8 mouse cellular contexts compared by ENCODE assay signal in genomic region chr11:6292116-6292987, GRCm38 (mm10). TPM values are rescaled to one million over a fixed set of nuclear protein-coding genes. Genes with fewer than 3 reads are reported as not detected.
DNase-seq lines count a peak whose midpoint lies in the region; ATAC-seq and TF ChIP-seq lines count a peak whose summit lies in the region.

No protein-coding gene starts in this region.

- H3K27ac ChIP-seq in embryonic facial prominence, embryonic 13.5 days = peak overlapping the region; percentile 87
- H3K27ac ChIP-seq in heart, embryonic 11.5 days (ENCODE audit: low read depth, low read length) = peak overlapping the region; percentile 96
- peak overlapping the region; percentile 94 for H3K27ac ChIP-seq in kidney, postnatal 0 days
- peak overlapping the region; percentile 98 for H3K27ac ChIP-seq in liver, embryonic 16.5 days (ENCODE audit: low read length)
- peak overlapping the region; percentile 97 for H3K27ac ChIP-seq in neural tube, embryonic 15.5 days (replicated peaks)

- peak overlapping the region; percentile 64 for H3K4me3 ChIP-seq in C2C12 (ENCODE audit: insufficient read depth, poor library complexity, severe bottlenecking)
- peak overlapping the region; percentile 70 for H3K4me3 ChIP-seq in embryonic facial prominence, embryonic 13.5 days
- peak overlapping the region; percentile 85 for H3K4me3 ChIP-seq in heart, embryonic 11.5 days (ENCODE audit: low read depth, low read length)
- peak overlapping the region; percentile 70 for H3K4me3 ChIP-seq in kidney, postnatal 0 days (replicated peaks; ENCODE audit: low read depth, low read length)
- H3K4me3 ChIP-seq in liver, embryonic 16.5 days (ENCODE audit: low read depth, low read length) = peak overlapping the region; percentile 97
- H3K4me3 ChIP-seq in neural tube, embryonic 15.5 days (replicated peaks) = peak overlapping the region; percentile 72

- H3K4me1 ChIP-seq in embryonic facial prominence, embryonic 13.5 days = peaks cover 9% of the 10 kb centered on the region; the same call in 1 of the 2 replicates
- H3K4me1 ChIP-seq in heart, embryonic 11.5 days (ENCODE audit: control insufficient read depth, insufficient read depth, low read length) = peaks cover 3% of the 10 kb centered on the region; the same call in 1 of the 2 replicates
- H3K4me1 ChIP-seq in kidney, postnatal 0 days (replicated peaks; ENCODE audit: insufficient read depth, low read length) = 0 out of 2 replicates have a peak, but pooled peaks cover 4% of the 10 kb centered on the region
- H3K4me1 ChIP-seq in liver, embryonic 16.5 days (ENCODE audit: control insufficient read depth, low read depth, low read length) = peaks cover 39% of the 10 kb centered on the region
- peaks cover 16% of the 10 kb centered on the region for H3K4me1 ChIP-seq in neural tube, embryonic 15.5 days

- H3K9me3 ChIP-seq in embryonic facial prominence, embryonic 13.5 days = no peaks in the 10 kb centered on the region
- no peaks in the 10 kb centered on the region for H3K9me3 ChIP-seq in heart, embryonic 11.5 days (replicated peaks; ENCODE audit: control insufficient read depth, low read length)
- no peaks in the 10 kb centered on the region for H3K9me3 ChIP-seq in kidney, postnatal 0 days (replicated peaks; ENCODE audit: low read length)
- no peaks in the 10 kb centered on the region for H3K9me3 ChIP-seq in liver, embryonic 16.5 days (replicated peaks; ENCODE audit: control insufficient read depth, low read length)
- no peaks in the 10 kb centered on the region for H3K9me3 ChIP-seq in neural tube, embryonic 15.5 days (replicated peaks)

- TF ChIP-seq CTCF in C2C12 (IDR thresholded peaks at IDR 0.05; ENCODE audit: control insufficient read depth, insufficient read depth, insufficient read length) = no peak
- TF ChIP-seq CTCF in kidney, postnatal 0 days (IDR thresholded peaks at IDR 0.05; ENCODE audit: low read depth) = peak; percentile 52

- peak; percentile 70 for ATAC-seq in embryonic facial prominence, embryonic 13.5 days (ENCODE audit: insufficient number of reproducible peaks, insufficient read depth, low FRiP score, low TSS enrichment, low read depth)
- no peak; the same call in 1 of the 2 replicates for ATAC-seq in heart, embryonic 11.5 days (replicated peaks; ENCODE audit: insufficient number of reproducible peaks, low FRiP score, low TSS enrichment)
- ATAC-seq in kidney, postnatal 0 days (replicated peaks; ENCODE audit: low FRiP score, low read depth) = peak; percentile 81
- ATAC-seq in liver, embryonic 16.5 days (ENCODE audit: low read depth) = peak; percentile 3; the same call in 1 of the 2 replicates
- peak; percentile 79 for ATAC-seq in neural tube, embryonic 15.5 days (ENCODE audit: low FRiP score)

- peak overlapping the region; percentile 73 for H3K9ac ChIP-seq in embryonic facial prominence, embryonic 13.5 days
- H3K9ac ChIP-seq in heart, embryonic 11.5 days (ENCODE audit: low read depth, low read length) = peak overlapping the region; percentile 93
- H3K9ac ChIP-seq in kidney, postnatal 0 days (ENCODE audit: low read depth, low read length) = peak overlapping the region; percentile 78
- H3K9ac ChIP-seq in liver, embryonic 16.5 days (ENCODE audit: low read depth, low read length) = peak overlapping the region; percentile 95
- peak overlapping the region; percentile 62 for H3K9ac ChIP-seq in neural tube, embryonic 15.5 days (replicated peaks)

- peak overlapping the region; percentile 71 for H3ac ChIP-seq in C2C12 (ENCODE audit: control insufficient read depth, insufficient read length, low read depth)

- H3K4me2 ChIP-seq in embryonic facial prominence, embryonic 13.5 days = peak overlapping the region; percentile 76
- H3K4me2 ChIP-seq in heart, embryonic 11.5 days = peak overlapping the region; percentile 73
- H3K4me2 ChIP-seq in kidney, postnatal 0 days (ENCODE audit: low read length) = peak overlapping the region; percentile 75
- H3K4me2 ChIP-seq in liver, embryonic 16.5 days (ENCODE audit: low read depth, low read length) = peak overlapping the region; percentile 80
- H3K4me2 ChIP-seq in neural tube, embryonic 15.5 days = peak overlapping the region; percentile 75

- DNase-seq in R1 (ENCODE audit: low read depth, low spot score) = peak; percentile 95
- peak; percentile 89 for DNase-seq in kidney, postnatal 0 days (ENCODE audit: low spot score)
- DNase-seq in thymus, postnatal 4 days = peak; percentile 73

- 16% methylated on average over 33 of the region's 33 CpGs for WGBS in embryonic facial prominence, embryonic 13.5 days
- WGBS in heart, embryonic 11.5 days (ENCODE audit: insufficient replicate concordance) = 10% methylated on average over 33 of the region's 33 CpGs
- 16% methylated on average over 33 of the region's 33 CpGs for WGBS in kidney, postnatal 0 days
- 12% methylated on average over 33 of the region's 33 CpGs for WGBS in liver, embryonic 16.5 days (ENCODE audit: insufficient replicate concordance)
- WGBS in neural tube, embryonic 15.5 days = 20% methylated on average over 30 of the region's 33 CpGs

- peaks cover 55% of the 10 kb centered on the region for H3K79me2 ChIP-seq in C2C12 (ENCODE audit: control insufficient read depth, insufficient read depth)

- no peaks in the 10 kb centered on the region for H3K27me3 ChIP-seq in C2C12 (ENCODE audit: control insufficient read depth, insufficient read depth, insufficient read length)
- no peaks in the 10 kb centered on the region for H3K27me3 ChIP-seq in embryonic facial prominence, embryonic 13.5 days
- no peaks in the 10 kb centered on the region for H3K27me3 ChIP-seq in heart, embryonic 11.5 days (ENCODE audit: control insufficient read depth, insufficient read depth, low read length)
- H3K27me3 ChIP-seq in kidney, postnatal 0 days (ENCODE audit: insufficient read depth, low read length) = no peaks in the 10 kb centered on the region
- no peaks in the 10 kb centered on the region for H3K27me3 ChIP-seq in liver, embryonic 16.5 days (ENCODE audit: control insufficient read depth, insufficient read depth, low read depth, low read length)
- H3K27me3 ChIP-seq in neural tube, embryonic 15.5 days (replicated peaks) = no peaks in the 10 kb centered on the region

- peaks cover 53% of the 10 kb centered on the region for H3K79me3 ChIP-seq in C2C12 (ENCODE audit: low read depth)

- peaks cover 12% of the 10 kb centered on the region for H3K36me3 ChIP-seq in C2C12 (ENCODE audit: control insufficient read depth, insufficient read depth)
- H3K36me3 ChIP-seq in embryonic facial prominence, embryonic 13.5 days = peaks cover 6% of the 10 kb centered on the region
- H3K36me3 ChIP-seq in heart, embryonic 11.5 days (ENCODE audit: control insufficient read depth, insufficient read depth, low read length) = peaks cover 6% of the 10 kb centered on the region; the same call in 1 of the 2 replicates
- peaks cover 4% of the 10 kb centered on the region; the same call in 1 of the 2 replicates for H3K36me3 ChIP-seq in kidney, postnatal 0 days (ENCODE audit: insufficient read depth, low read length)
- H3K36me3 ChIP-seq in liver, embryonic 16.5 days (ENCODE audit: control insufficient read depth, insufficient read depth) = peaks cover 6% of the 10 kb centered on the region
- peaks cover 6% of the 10 kb centered on the region for H3K36me3 ChIP-seq in neural tube, embryonic 15.5 days

TF ChIP-seq in C2C12, 6 proteins besides CTCF, POLR2A, EP300 and RAD21:
- TF ChIP-seq MYOG (IDR thresholded peaks at IDR 0.05; ENCODE audit: control insufficient read depth, extremely low read depth, insufficient read length) = no peak
- no peak for TF ChIP-seq FOSL1 (IDR thresholded peaks at IDR 0.05; ENCODE audit: insufficient read depth, low read length, poor library complexity, severe bottlenecking)
- TF ChIP-seq MYOD1 (IDR thresholded peaks at IDR 0.05; ENCODE audit: control insufficient read depth, insufficient read length, low read depth) = no peak
- TF ChIP-seq CEBPB (IDR thresholded peaks at IDR 0.05; ENCODE audit: low read depth) = no peak
- peak; percentile 66 for TF ChIP-seq MAX (IDR thresholded peaks at IDR 0.05)
- no peak for TF ChIP-seq USF1 (IDR thresholded peaks at IDR 0.05; ENCODE audit: low read depth)
TF ChIP-seq in C2C12: peak in this region for 1.

RNA-seq across cellular contexts. Expression of gene Ogdh, which starts 0.9 kb away (rescaled TPM):
- polyA plus RNA-seq in C2C12 (2012; fragmentation: generic; extraction: Trizol) = 102 TPM
- polyA plus RNA-seq in embryonic facial prominence, embryonic 13.5 days (2015; fragmentation: Nextera tagmentation; extraction: Ambion mirVana) = 85.2 and 89.2 TPM in 2 replicates
- polyA plus RNA-seq in heart, embryonic 11.5 days (2014; fragmentation: Nextera tagmentation; extraction: Ambion mirVana) = 201 and 244 TPM in 2 replicates
- 125 and 138 TPM in 2 replicates for polyA plus RNA-seq in kidney, postnatal 0 days (2015; fragmentation: Nextera tagmentation; extraction: Ambion mirVana)
- 89.3 and 93.8 TPM in 2 replicates for polyA plus RNA-seq in liver, embryonic 16.5 days (2015; fragmentation: Nextera tagmentation; extraction: Ambion mirVana)
- 129 and 135 TPM in 2 replicates for polyA plus RNA-seq in neural tube, embryonic 15.5 days (2015; fragmentation: Nextera tagmentation; extraction: Ambion mirVana)

RNA-seq across cellular contexts. Expression of gene Tmed4, which starts 17.7 kb away (rescaled TPM):
- polyA plus RNA-seq in C2C12 (2012; fragmentation: generic; extraction: Trizol) = 58.0 TPM
- polyA plus RNA-seq in embryonic facial prominence, embryonic 13.5 days (2015; fragmentation: Nextera tagmentation; extraction: Ambion mirVana) = 97.1 and 112 TPM in 2 replicates
- 92.0 and 94.3 TPM in 2 replicates for polyA plus RNA-seq in heart, embryonic 11.5 days (2014; fragmentation: Nextera tagmentation; extraction: Ambion mirVana)
- 163 and 168 TPM in 2 replicates for polyA plus RNA-seq in kidney, postnatal 0 days (2015; fragmentation: Nextera tagmentation; extraction: Ambion mirVana)
- 40.7 and 42.5 TPM in 2 replicates for polyA plus RNA-seq in liver, embryonic 16.5 days (2015; fragmentation: Nextera tagmentation; extraction: Ambion mirVana)
- 110 and 114 TPM in 2 replicates for polyA plus RNA-seq in neural tube, embryonic 15.5 days (2015; fragmentation: Nextera tagmentation; extraction: Ambion mirVana)

RNA-seq across cellular contexts. Expression of gene Ddx56, which starts 24.8 kb away (rescaled TPM):
- polyA plus RNA-seq in C2C12 (2012; fragmentation: generic; extraction: Trizol) = 77.3 TPM
- polyA plus RNA-seq in embryonic facial prominence, embryonic 13.5 days (2015; fragmentation: Nextera tagmentation; extraction: Ambion mirVana) = 88.1 and 97.2 TPM in 2 replicates
- 69.5 and 71.7 TPM in 2 replicates for polyA plus RNA-seq in heart, embryonic 11.5 days (2014; fragmentation: Nextera tagmentation; extraction: Ambion mirVana)
- polyA plus RNA-seq in kidney, postnatal 0 days (2015; fragmentation: Nextera tagmentation; extraction: Ambion mirVana) = 73.2 and 75.3 TPM in 2 replicates
- polyA plus RNA-seq in liver, embryonic 16.5 days (2015; fragmentation: Nextera tagmentation; extraction: Ambion mirVana) = 40.2 and 42.1 TPM in 2 replicates
- 70.7 and 77.2 TPM in 2 replicates for polyA plus RNA-seq in neural tube, embryonic 15.5 days (2015; fragmentation: Nextera tagmentation; extraction: Ambion mirVana)
